1 mouse cellular context compared by ENCODE assay signal in the genomic region with DNA sequence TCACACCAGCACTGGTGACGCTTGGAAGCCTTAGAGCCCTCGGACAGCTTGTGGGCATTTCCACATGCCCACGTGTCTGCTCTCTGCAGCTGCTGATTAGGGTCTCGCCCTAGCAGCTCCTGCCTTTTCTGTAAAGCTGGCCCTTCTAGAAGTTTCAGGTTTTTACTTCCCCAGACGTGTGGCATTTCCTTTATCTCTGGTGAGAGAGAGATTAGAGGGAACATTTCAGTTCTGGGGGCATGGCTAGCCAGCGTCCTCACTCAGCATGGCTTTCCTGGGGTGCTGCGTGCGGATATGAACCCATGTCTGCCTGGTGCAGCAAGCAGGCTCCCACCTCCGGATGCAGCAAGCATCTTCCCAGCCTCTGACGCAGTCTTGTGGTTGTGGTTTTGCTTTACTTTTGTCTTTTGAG.
A peak's percentile ranks its signal among the peaks of the same experiment; 100 is the strongest.
TF ChIP-seq lines count a peak whose summit lies in the region.

No protein-coding gene starts in this region.

TF ChIP-seq in MEL, 35 proteins besides CTCF, POLR2A, EP300 and RAD21 (continued from another document):
- no peak for TF ChIP-seq POLR2AphosphoS2 (IDR thresholded peaks at IDR 0.05; ENCODE audit: low read length)
- no peak for TF ChIP-seq GABPA (IDR thresholded peaks at IDR 0.05; ENCODE audit: low read depth, low read length)
- TF ChIP-seq HCFC1 (IDR thresholded peaks at IDR 0.05; ENCODE audit: low read depth, low read length) = no peak
- TF ChIP-seq SIN3A (IDR thresholded peaks at IDR 0.05; ENCODE audit: low read length) = 0 out of 2 replicates have a peak, but pooled peaks have one; percentile 28
- TF ChIP-seq TBP (IDR thresholded peaks at IDR 0.05; ENCODE audit: low read depth, low read length) = peak; percentile 93
- no peak for TF ChIP-seq MAFK (IDR thresholded peaks at IDR 0.05; ENCODE audit: borderline replicate concordance, low read depth, low read length)
- TF ChIP-seq CHD2 (IDR thresholded peaks at IDR 0.05; ENCODE audit: low read length) = no peak
- peak; percentile 87 for TF ChIP-seq MAX (IDR thresholded peaks at IDR 0.05; ENCODE audit: low read length)
- no peak for TF ChIP-seq MYB (IDR thresholded peaks at IDR 0.05; ENCODE audit: low read depth, low read length)
- peak; percentile 32; the same call in 1 of the 2 replicates for TF ChIP-seq TCF12 (IDR thresholded peaks at IDR 0.05; ENCODE audit: low read depth, low read length)
- TF ChIP-seq MYC (IDR thresholded peaks at IDR 0.05; ENCODE audit: low read depth, low read length) = peak; percentile 84
- TF ChIP-seq ZC3H11A (IDR thresholded peaks at IDR 0.05; ENCODE audit: low read depth, low read length) = no peak
